Mouse (Mus musculus) CH12.LX (cell line): Measurements from ENCODE around the gene Gas2. TPM values are rescaled to one million over a fixed set of nuclear protein-coding genes. Genes with fewer than 3 reads are reported as not detected.

ENCODE experiments used
- DNase-seq: peaks from one replicate; pipeline ENCODE4 v3.0.0-alpha.2; 2013; ENCODE audit errors: extremely low read depth
- H3K27ac ChIP-seq: 2 replicates; pipeline ENCODE4 v1.5.1; 2012; ENCODE audit warnings: low read depth, mild to moderate bottlenecking, control low read depth, moderate library complexity; ENCODE audit not compliant: insufficient read depth
- H3K27me3 ChIP-seq: replicated peaks from 2 replicates; pipeline ENCODE3; 2012; ENCODE audit warnings: inconsistent platforms
- H3K36me3 ChIP-seq, 2 experiments: replicated peaks in 1 of 2; 2 replicates each; pipeline versions ENCODE3 to v1.6.1; 2012; ENCODE audit warnings: inconsistent platforms in 1 of 2, low read length in 1 of 2, mild to moderate bottlenecking in 1 of 2, mixed read lengths in 1 of 2, moderate library complexity in 1 of 2; ENCODE audit not compliant: control insufficient read depth in 1 of 2, insufficient read depth in 1 of 2
- H3K4me1 ChIP-seq, 2 experiments: 2 replicates each; pipeline ENCODE4 v1.6.1; 2012; ENCODE audit warnings: inconsistent platforms in 1 of 2, moderate library complexity in 1 of 2; ENCODE audit not compliant: insufficient read depth in 2 of 2, control insufficient read depth in 1 of 2
- H3K4me2 ChIP-seq: 2 replicates; pipeline ENCODE4 v1.6.1; 2012; ENCODE audit warnings: low read depth, mild to moderate bottlenecking, control low read depth; ENCODE audit not compliant: poor library complexity, insufficient read depth, severe bottlenecking
- H3K4me3 ChIP-seq, 3 experiments: fragments of 150-350 bp in 1 of 3; sonication (generic) in 1 of 3; replicated peaks in 1 of 3; 2 replicates each; pipeline versions ENCODE3 to v1.5.1; 2011 to 2012; ENCODE audit warnings: low read depth in 2 of 3, low read length in 2 of 3, mild to moderate bottlenecking in 2 of 3, moderate library complexity in 2 of 3, control low read depth in 1 of 3, improper control_type of control experiment in 1 of 3, inconsistent platforms in 1 of 3, mixed read lengths in 1 of 3; ENCODE audit not compliant: poor library complexity in 1 of 3
- H3K79me2 ChIP-seq: replicated peaks from 2 replicates; pipeline ENCODE4 v1.6.1; 2012; ENCODE audit warnings: mild to moderate bottlenecking, moderate library complexity; ENCODE audit not compliant: control insufficient read depth, poor library complexity, insufficient read depth, severe bottlenecking; ENCODE audit errors: extremely low read depth
- H3K9ac ChIP-seq: 2 replicates; pipeline ENCODE4 v1.6.1; 2012; ENCODE audit warnings: low read depth, mild to moderate bottlenecking, control low read depth, moderate library complexity; ENCODE audit not compliant: insufficient read depth
- H3K9me3 ChIP-seq: replicated peaks from 2 replicates; pipeline ENCODE3; 2012; ENCODE audit warnings: low read length, inconsistent platforms, mixed read lengths
- BHLHE40 ChIP-seq: IDR thresholded peaks from 2 replicates; pipeline ENCODE4 v1.6.1; 2011; ENCODE audit warnings: mild to moderate bottlenecking, low read depth, low read length, improper control_type of control experiment
- CHD1 ChIP-seq: IDR thresholded peaks from 2 replicates; pipeline ENCODE4 v1.6.1; 2012; ENCODE audit warnings: low read depth, low read length, improper control_type of control experiment, inconsistent platforms
- CHD2 ChIP-seq: IDR thresholded peaks from 2 replicates; pipeline ENCODE4 v1.6.1; 2011; ENCODE audit warnings: low read length, improper control_type of control experiment
- EP300 ChIP-seq: IDR thresholded peaks from 2 replicates; pipeline ENCODE4 v1.6.1; 2011; ENCODE audit warnings: low read length, improper control_type of control experiment
- ETS1 ChIP-seq: conservative IDR thresholded peaks from 2 replicates; pipeline ENCODE4 v1.6.1; 2012; ENCODE audit warnings: low read depth, mild to moderate bottlenecking, inconsistent platforms, low read length, improper control_type of control experiment, moderate library complexity
- GABPA ChIP-seq: IDR thresholded peaks from 2 replicates; pipeline ENCODE4 v1.6.1; 2012; ENCODE audit warnings: low read depth, low read length, improper control_type of control experiment, inconsistent platforms; ENCODE audit not compliant: insufficient replicate concordance
- JUN ChIP-seq: IDR thresholded peaks from 2 replicates; pipeline ENCODE4 v1.6.1; 2011; ENCODE audit warnings: low read depth, mild to moderate bottlenecking, low read length, improper control_type of control experiment, moderate library complexity; ENCODE audit not compliant: insufficient read depth
- MAZ ChIP-seq: IDR thresholded peaks from 2 replicates; pipeline ENCODE4 v1.6.1; 2012; ENCODE audit warnings: low read depth, mild to moderate bottlenecking, inconsistent platforms, low read length, improper control_type of control experiment, moderate library complexity
- MEF2A ChIP-seq: IDR thresholded peaks from 2 replicates; pipeline ENCODE4 v1.6.1; 2014; ENCODE audit warnings: low read depth, mild to moderate bottlenecking, inconsistent platforms, low read length, improper control_type of control experiment, borderline replicate concordance
- NELFE ChIP-seq: IDR thresholded peaks from 2 replicates; pipeline ENCODE4 v1.6.1; 2011; ENCODE audit warnings: low read depth, low read length, improper control_type of control experiment
- POLR2A ChIP-seq: IDR thresholded peaks from 2 replicates; pipeline ENCODE4 v1.6.1; 2011; ENCODE audit warnings: low read depth, mild to moderate bottlenecking, improper control_type of control experiment, low read length
- POLR2AphosphoS2 ChIP-seq: IDR thresholded peaks from 2 replicates; pipeline ENCODE4 v1.6.1; 2011; ENCODE audit warnings: low read depth, low read length, improper control_type of control experiment
- RCOR1 ChIP-seq: conservative IDR thresholded peaks from 2 replicates; pipeline ENCODE4 v1.6.1; 2012; ENCODE audit warnings: low read depth, mild to moderate bottlenecking, inconsistent platforms, low read length, improper control_type of control experiment
- SIN3A ChIP-seq: IDR thresholded peaks from 2 replicates; pipeline ENCODE4 v1.6.1; 2012; ENCODE audit warnings: low read length, improper control_type of control experiment, inconsistent platforms
- TBP ChIP-seq: conservative IDR thresholded peaks from 2 replicates; pipeline ENCODE4 v1.6.1; 2011; ENCODE audit warnings: low read depth, low read length, improper control_type of control experiment
- UBTF ChIP-seq: IDR thresholded peaks from 2 replicates; pipeline ENCODE4 v1.6.1; 2012; ENCODE audit warnings: low read depth, mild to moderate bottlenecking, inconsistent platforms, low read length, improper control_type of control experiment, moderate library complexity
- ZC3H11A ChIP-seq: IDR thresholded peaks from 2 replicates; pipeline ENCODE4 v1.6.1; 2012; ENCODE audit warnings: low read depth, mild to moderate bottlenecking, inconsistent platforms, low read length, improper control_type of control experiment
- ZMIZ1 ChIP-seq: IDR thresholded peaks from 2 replicates; pipeline ENCODE4 v1.6.1; 2012; ENCODE audit warnings: low read depth, mild to moderate bottlenecking, inconsistent platforms, low read length, improper control_type of control experiment
- ZNF384 ChIP-seq: IDR thresholded peaks from 2 replicates; pipeline ENCODE4 v1.6.1; 2012; ENCODE audit warnings: low read depth, low read length, improper control_type of control experiment, inconsistent platforms
- dilution Hi-C: fragments of 300-500 bp; cut with MboI; formaldehyde crosslinking; loops from 2 replicates; pipeline ENCODE4 v1.14.3; 2020; ENCODE audit warnings: low sequenced_read_pairs; ENCODE audit not compliant: extremely low pct_unique_long_range_greater_than_20kb, extremely low pct_ligation_motif_present
- in situ Hi-C: fragments of 300-500 bp; cut with MboI; formaldehyde crosslinking; loops from 3 replicates; pipeline ENCODE4 v1.14.3; 2019; ENCODE audit warnings: low sequenced_read_pairs, low pct_ligation_motif_present, low pct_unique_long_range_greater_than_20kb, mixed read lengths
- polyA plus RNA-seq: library from polyadenylated mRNA; unstranded; fragments of >175 nt; gene quantifications from 2 replicates; pipeline ENCODE4 v1.2.1, GENCODE M21; 2012; ENCODE audit warnings: low read depth; ENCODE audit not compliant: insufficient read length
- total RNA-seq, 2 experiments: library from RNA; depleted of rRNA; stranded (reverse); fragments of 300-350 nt in 1 of 2; fragments of >200 nt in 1 of 2; gene quantifications; 2 replicates each; pipeline ENCODE4 v1.2.3; 2012 to 2014

Gene Gas2
- total and polyA plus RNA-seq, 3 experiments = 2.7 to 4.3 (median 3.3) TPM

DNA sequence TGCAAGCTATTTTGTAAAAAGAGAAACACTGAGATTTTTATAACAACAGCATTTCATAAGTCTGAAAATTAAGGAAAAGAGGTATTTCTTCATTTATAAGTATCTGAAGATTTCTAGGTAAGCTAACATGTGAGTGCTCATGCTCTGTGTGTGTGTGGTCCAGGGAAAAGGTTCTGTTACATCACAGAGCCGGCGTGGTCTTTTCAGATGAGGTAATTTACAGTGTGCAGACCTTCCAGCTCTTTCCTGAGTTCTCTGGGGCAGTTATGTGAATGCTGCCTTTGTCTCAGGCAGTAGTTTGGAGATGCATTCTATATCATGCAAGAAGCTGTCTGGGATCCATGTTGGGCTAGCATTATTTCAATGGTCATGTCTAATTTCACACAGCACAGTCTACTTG lies 52.3 kb downstream of the Gas2 start:
- no peak overlapping the region for H3K27ac ChIP-seq
- no peaks in the 10 kb centered on the region for H3K79me2 ChIP-seq
- H3K27me3 ChIP-seq = no peaks in the 10 kb centered on the region
- DNase-seq = no peak
- no peak overlapping the region for H3K4me3 ChIP-seq
- no peak overlapping the region for H3K9ac ChIP-seq
- H3K4me1 ChIP-seq = peaks cover 0 to 4% of the 10 kb centered on the region in 2 experiments; a peak in 2 of 4 replicates
- H3K9me3 ChIP-seq = peaks cover 18% of the 10 kb centered on the region
- dilution Hi-C loops (no loop called here), in situ Hi-C loops (no loop called here)
- no peak for TF ChIP-seq NELFE
- no peaks in the 10 kb centered on the region for H3K36me3 ChIP-seq
- no peak overlapping the region for H3K4me2 ChIP-seq

DNA sequence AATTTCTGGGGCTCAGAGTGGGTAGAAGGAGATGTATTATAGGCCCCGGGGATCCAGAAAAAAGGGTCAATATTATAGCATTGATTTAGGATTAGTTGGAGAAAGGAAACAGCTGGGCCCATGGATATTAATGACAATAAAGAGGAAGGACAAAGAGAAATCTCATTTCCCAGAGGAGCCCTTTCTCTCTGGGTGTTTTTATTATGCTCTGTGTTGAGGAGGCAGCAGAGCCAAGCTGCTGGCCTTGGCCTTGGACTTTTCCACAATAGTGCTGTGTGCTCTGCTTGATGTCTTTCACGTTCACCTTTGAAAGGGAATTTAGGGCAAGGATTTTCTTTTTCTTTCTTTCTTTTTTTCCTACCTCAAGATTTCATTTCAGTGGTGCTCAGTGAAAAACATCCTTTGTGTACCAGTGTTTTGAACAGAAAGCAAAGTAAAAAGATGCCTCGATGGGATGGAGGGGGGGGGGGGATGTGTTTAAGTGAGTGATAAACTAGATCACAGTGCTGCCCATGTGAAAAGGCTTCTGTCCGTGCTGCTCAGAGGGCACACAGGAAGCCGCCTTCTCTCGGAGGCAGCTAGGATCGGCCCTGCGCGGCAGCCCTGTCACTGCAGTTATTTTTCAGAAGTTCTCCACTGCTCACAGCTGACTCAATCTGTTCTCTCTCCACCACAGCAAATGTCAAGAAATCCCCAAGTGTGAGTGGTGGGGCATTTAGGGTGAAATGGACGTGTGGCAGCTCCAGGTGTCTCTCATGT lies 67.1 kb downstream of the Gas2 start:
- dilution Hi-C loops = no loop called here
- Histone ChIP-seq H3K79me2 (no peaks in the 10 kb centered on the region), H3K9ac (no peak overlapping the region), H3K27ac (no peak overlapping the region), H3K4me2 (no peak overlapping the region), H3K36me3 (no peaks in the 10 kb centered on the region), H3K27me3 (no peaks in the 10 kb centered on the region), H3K4me3 (no peak overlapping the region), H3K4me1 (no peaks in the 10 kb centered on the region), H3K9me3 (peaks cover 5% of the 10 kb centered on the region)
- TF ChIP-seq RCOR1 (no peak), MEF2A (no peak), GABPA (no peak), CHD1 (no peak), ZMIZ1 (no peak), EP300 (no peak), MAZ (no peak), ZC3H11A (no peak), CHD2 (no peak), BHLHE40 (no peak), POLR2A (no peak), NELFE (no peak), TBP (no peak), SIN3A (no peak), ETS1 (no peak), UBTF (no peak), JUN (no peak), POLR2AphosphoS2 (no peak), ZNF384 (no peak)
- in situ Hi-C loops = no loop called here
- no peak for DNase-seq
